Mouse (Mus musculus): ENCODE results near the gene Osbpl9. TPM values are rescaled to one million over a fixed set of nuclear protein-coding genes. Genes with fewer than 3 reads are reported as not detected.
A peak's percentile ranks its signal among the peaks of the same experiment; 100 is the strongest.

Gene Osbpl9
- polyA plus RNA-seq, 1 experiment from 2014 or later: 52.0 TPM

GRCm38 (mm10) chr4:109052282-109052681 lies 149.8 kb downstream of the Osbpl9 start:
- Histone ChIP-seq H3K4me1 (ENCODE audit: control insufficient read depth in 2 of 2, insufficient read depth in 2 of 2, low read length in 2 of 2) (peaks cover 3% of the 10 kb centered on the region in 2 experiments; a peak in 3 of 4 replicates), H3K4me3 (ENCODE audit: control insufficient read depth in 1 of 2, insufficient read depth in 1 of 2, low read depth in 1 of 2, low read length in 2 of 2) (no peak overlapping the region), H3K27ac (replicated peaks in 1 of 2; ENCODE audit: control insufficient read depth in 1 of 2, insufficient read depth in 1 of 2, low read depth in 2 of 2, low read length in 2 of 2) (0 out of 4 replicates have a peak overlapping the region, but pooled peaks of 1 of the 2 experiments have one; percentile 5), H3K9me3 (ENCODE audit: control insufficient read depth, low read length) (no peaks in the 10 kb centered on the region), H3K9ac (ENCODE audit: low read length) (no peak overlapping the region), H3K27me3 (ENCODE audit: control insufficient read depth, insufficient read depth, low read length) (no peaks in the 10 kb centered on the region), H3K36me3 (ENCODE audit: control insufficient read depth, insufficient read depth, low read length) (peaks cover 86% of the 10 kb centered on the region), H3K4me2 (ENCODE audit: low read length) (no peak overlapping the region)
- no peak for ATAC-seq (ENCODE audit: insufficient number of reproducible peaks, insufficient read depth, low FRiP score, low read depth)
- WGBS: 60% methylated on average over 1 of the region's 1 CpGs

DNA sequence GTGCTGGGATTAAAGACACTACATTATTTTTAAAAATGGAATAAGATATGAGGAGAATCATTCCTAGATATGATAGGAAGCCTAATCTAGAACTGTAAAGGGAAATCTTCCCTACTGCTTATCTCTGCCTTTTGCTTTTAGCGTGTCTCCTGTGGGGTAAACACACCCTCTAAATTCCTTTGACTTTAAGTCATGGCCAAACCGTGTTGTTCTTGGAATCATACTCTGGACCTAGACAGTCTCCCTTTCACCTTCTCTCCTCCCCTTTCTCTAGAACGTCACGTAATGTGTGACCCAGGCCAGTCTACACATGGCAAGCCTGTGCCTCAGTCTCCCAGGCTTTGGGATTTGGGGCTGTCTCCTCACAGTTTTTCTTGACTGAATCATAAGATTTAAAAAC lies 153.8 kb downstream of the Osbpl9 start:
- no peak for ATAC-seq (ENCODE audit: insufficient number of reproducible peaks, insufficient read depth, low FRiP score, low read depth)
- peaks cover 3% of the 10 kb centered on the region in 2 experiments; a peak in 3 of 4 replicates for H3K4me1 ChIP-seq (ENCODE audit: control insufficient read depth in 2 of 2, insufficient read depth in 2 of 2, low read length in 2 of 2)
- no peaks in the 10 kb centered on the region for H3K27me3 ChIP-seq (ENCODE audit: control insufficient read depth, insufficient read depth, low read length)
- no peak overlapping the region for H3K4me2 ChIP-seq (ENCODE audit: low read length)
- no peak overlapping the region for H3K9ac ChIP-seq (ENCODE audit: low read length)
- H3K27ac ChIP-seq (replicated peaks in 1 of 2; ENCODE audit: control insufficient read depth in 1 of 2, insufficient read depth in 1 of 2, low read depth in 2 of 2, low read length in 2 of 2): no peak overlapping the region
- 14% methylated on average over 4 of the region's 4 CpGs for WGBS
- H3K4me3 ChIP-seq (ENCODE audit: control insufficient read depth in 1 of 2, insufficient read depth in 1 of 2, low read depth in 1 of 2, low read length in 2 of 2): no peak overlapping the region
- H3K9me3 ChIP-seq (ENCODE audit: control insufficient read depth, low read length): no peaks in the 10 kb centered on the region
- H3K36me3 ChIP-seq (ENCODE audit: control insufficient read depth, insufficient read depth, low read length): peaks cover 79% of the 10 kb centered on the region

DNA sequence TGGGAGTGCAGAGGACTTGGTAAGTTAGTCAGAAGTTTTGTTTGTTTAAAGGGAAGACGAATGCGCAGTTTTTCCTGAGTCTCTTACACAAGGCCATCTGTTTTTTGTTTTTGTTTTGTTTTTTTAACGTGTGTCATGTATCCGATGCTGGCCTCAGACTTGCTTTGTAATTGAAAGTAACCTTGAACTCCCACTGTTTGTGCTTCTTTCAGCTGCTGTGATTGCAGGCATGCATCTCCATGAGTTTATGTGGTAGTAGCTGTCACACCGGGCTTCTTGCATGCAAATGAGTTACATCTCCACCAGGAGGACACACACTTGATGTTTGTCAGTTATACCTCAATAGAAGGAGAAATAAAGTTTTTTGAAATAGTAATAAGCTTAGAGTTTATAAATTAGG lies 158.3 kb downstream of the Osbpl9 start:
- H3K4me1 ChIP-seq (ENCODE audit: control insufficient read depth in 2 of 2, insufficient read depth in 2 of 2, low read length in 2 of 2): peaks cover 6 to 7% of the 10 kb centered on the region in 2 experiments; a peak in 3 of 4 replicates
- H3K9me3 ChIP-seq (ENCODE audit: control insufficient read depth, low read length): no peaks in the 10 kb centered on the region
- no peak overlapping the region for H3K4me2 ChIP-seq (ENCODE audit: low read length)
- peaks cover 82% of the 10 kb centered on the region for H3K36me3 ChIP-seq (ENCODE audit: control insufficient read depth, insufficient read depth, low read length)
- H3K27ac ChIP-seq (replicated peaks in 1 of 2; ENCODE audit: control insufficient read depth in 1 of 2, insufficient read depth in 1 of 2, low read depth in 2 of 2, low read length in 2 of 2): no peak overlapping the region
- no peak overlapping the region for H3K9ac ChIP-seq (ENCODE audit: low read length)
- no peak overlapping the region for H3K4me3 ChIP-seq (ENCODE audit: control insufficient read depth in 1 of 2, insufficient read depth in 1 of 2, low read depth in 1 of 2, low read length in 2 of 2)
- no peak for ATAC-seq (ENCODE audit: insufficient number of reproducible peaks, insufficient read depth, low FRiP score, low read depth)
- 81% methylated on average over 5 of the region's 5 CpGs for WGBS
- H3K27me3 ChIP-seq (ENCODE audit: control insufficient read depth, insufficient read depth, low read length): no peaks in the 10 kb centered on the region

- ATAC-seq (ENCODE audit: insufficient number of reproducible peaks, insufficient read depth, low FRiP score, low read depth): no peak
- Histone ChIP-seq H3K9me3 (ENCODE audit: control insufficient read depth, low read length) (no peaks in the 10 kb centered on the region), H3K36me3 (ENCODE audit: control insufficient read depth, insufficient read depth, low read length) (peaks cover 84% of the 10 kb centered on the region), H3K27ac (replicated peaks in 1 of 2; ENCODE audit: control insufficient read depth in 1 of 2, insufficient read depth in 1 of 2, low read depth in 2 of 2, low read length in 2 of 2) (no peak overlapping the region), H3K4me2 (ENCODE audit: low read length) (no peak overlapping the region), H3K27me3 (ENCODE audit: control insufficient read depth, insufficient read depth, low read length) (no peaks in the 10 kb centered on the region), H3K4me1 (ENCODE audit: control insufficient read depth in 2 of 2, insufficient read depth in 2 of 2, low read length in 2 of 2) (peaks cover 3 to 5% of the 10 kb centered on the region in 2 experiments; a peak in 3 of 4 replicates), H3K4me3 (ENCODE audit: control insufficient read depth in 1 of 2, insufficient read depth in 1 of 2, low read depth in 1 of 2, low read length in 2 of 2) (no peak overlapping the region), H3K9ac (ENCODE audit: low read length) (no peak overlapping the region)
- 53% methylated on average over 5 of the region's 5 CpGs for WGBS
Observed at GRCm38 (mm10) chr4:109043294-109043693, 158.8 kb downstream of the Osbpl9 start.

GRCm38 (mm10) chr4:109042739-109043138 lies 159.3 kb downstream of the Osbpl9 start:
- Histone ChIP-seq H3K9me3 (ENCODE audit: control insufficient read depth, low read length) (no peaks in the 10 kb centered on the region), H3K4me2 (ENCODE audit: low read length) (no peak overlapping the region), H3K27me3 (ENCODE audit: control insufficient read depth, insufficient read depth, low read length) (no peaks in the 10 kb centered on the region), H3K4me3 (ENCODE audit: control insufficient read depth in 1 of 2, insufficient read depth in 1 of 2, low read depth in 1 of 2, low read length in 2 of 2) (no peak overlapping the region), H3K36me3 (ENCODE audit: control insufficient read depth, insufficient read depth, low read length) (peaks cover 85% of the 10 kb centered on the region), H3K27ac (replicated peaks in 1 of 2; ENCODE audit: control insufficient read depth in 1 of 2, insufficient read depth in 1 of 2, low read depth in 2 of 2, low read length in 2 of 2) (no peak overlapping the region; a peak in 1 of 4 replicates), H3K4me1 (ENCODE audit: control insufficient read depth in 2 of 2, insufficient read depth in 2 of 2, low read length in 2 of 2) (peaks cover 3 to 4% of the 10 kb centered on the region in 2 experiments; a peak in 2 of 4 replicates), H3K9ac (ENCODE audit: low read length) (no peak overlapping the region)
- 52% methylated on average over 4 of the region's 4 CpGs for WGBS
- ATAC-seq (ENCODE audit: insufficient number of reproducible peaks, insufficient read depth, low FRiP score, low read depth): 0 out of 2 replicates have a peak, but pooled peaks have one; percentile 13

DNA sequence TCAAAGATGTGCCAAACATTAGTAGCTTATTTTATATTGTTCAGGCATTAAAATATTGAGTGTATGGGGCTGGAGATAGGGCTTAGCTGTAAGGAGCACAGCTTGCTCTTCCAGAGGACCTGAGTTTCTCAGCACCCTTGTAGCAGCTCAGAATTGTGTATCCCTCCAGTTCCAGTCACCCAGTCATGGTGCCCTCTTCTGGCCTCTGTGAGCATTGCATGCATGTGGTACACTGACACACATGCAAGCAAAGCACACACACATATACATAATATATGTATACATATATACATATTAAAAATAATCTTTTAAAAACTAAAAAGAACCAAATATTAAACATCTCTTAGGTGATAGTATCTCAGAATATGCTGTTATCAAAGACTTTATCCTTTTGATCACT lies 165.7 kb downstream of the Osbpl9 start:
- no peak overlapping the region for H3K27ac ChIP-seq (replicated peaks in 1 of 2; ENCODE audit: control insufficient read depth in 1 of 2, insufficient read depth in 1 of 2, low read depth in 2 of 2, low read length in 2 of 2)
- no peak for ATAC-seq (ENCODE audit: insufficient number of reproducible peaks, insufficient read depth, low FRiP score, low read depth)
- peaks cover 67% of the 10 kb centered on the region for H3K36me3 ChIP-seq (ENCODE audit: control insufficient read depth, insufficient read depth, low read length)
- no peaks in the 10 kb centered on the region for H3K4me1 ChIP-seq (ENCODE audit: control insufficient read depth in 2 of 2, insufficient read depth in 2 of 2, low read length in 2 of 2)
- H3K27me3 ChIP-seq (ENCODE audit: control insufficient read depth, insufficient read depth, low read length): no peaks in the 10 kb centered on the region
- H3K9me3 ChIP-seq (ENCODE audit: control insufficient read depth, low read length): no peaks in the 10 kb centered on the region
- no peak overlapping the region for H3K4me3 ChIP-seq (ENCODE audit: control insufficient read depth in 1 of 2, insufficient read depth in 1 of 2, low read depth in 1 of 2, low read length in 2 of 2)
- no peak overlapping the region for H3K9ac ChIP-seq (ENCODE audit: low read length)
- H3K4me2 ChIP-seq (ENCODE audit: low read length): no peak overlapping the region

DNA sequence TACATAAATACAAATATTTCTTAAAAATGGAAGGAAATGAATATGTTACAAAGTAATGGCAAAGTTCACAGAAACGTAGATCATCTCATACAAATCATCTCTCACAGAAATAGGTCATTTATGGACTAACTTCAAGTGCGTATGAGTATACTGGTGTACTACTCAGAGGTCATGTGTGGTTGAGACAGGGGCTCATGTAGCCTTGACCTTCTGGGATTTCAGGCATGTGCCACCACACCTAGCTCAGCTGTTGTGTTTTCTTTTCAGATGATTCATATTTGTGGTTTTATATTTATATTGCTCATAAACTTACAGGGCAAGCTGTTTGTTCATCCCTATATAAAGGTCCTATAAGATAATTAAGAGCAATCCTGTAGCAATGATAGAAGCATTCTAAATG lies 171.8 kb downstream of the Osbpl9 start:
- Histone ChIP-seq H3K36me3 (ENCODE audit: control insufficient read depth, insufficient read depth, low read length) (peaks cover 85% of the 10 kb centered on the region), H3K27ac (replicated peaks in 1 of 2; ENCODE audit: control insufficient read depth in 1 of 2, insufficient read depth in 1 of 2, low read depth in 2 of 2, low read length in 2 of 2) (no peak overlapping the region), H3K4me3 (ENCODE audit: control insufficient read depth in 1 of 2, insufficient read depth in 1 of 2, low read depth in 1 of 2, low read length in 2 of 2) (no peak overlapping the region), H3K4me2 (ENCODE audit: low read length) (no peak overlapping the region), H3K27me3 (ENCODE audit: control insufficient read depth, insufficient read depth, low read length) (no peaks in the 10 kb centered on the region), H3K9me3 (ENCODE audit: control insufficient read depth, low read length) (no peaks in the 10 kb centered on the region), H3K9ac (ENCODE audit: low read length) (no peak overlapping the region), H3K4me1 (ENCODE audit: control insufficient read depth in 2 of 2, insufficient read depth in 2 of 2, low read length in 2 of 2) (no peaks in the 10 kb centered on the region)
- no peak for ATAC-seq (ENCODE audit: insufficient number of reproducible peaks, insufficient read depth, low FRiP score, low read depth)
- 99% methylated on average over 2 of the region's 2 CpGs for WGBS

DNA sequence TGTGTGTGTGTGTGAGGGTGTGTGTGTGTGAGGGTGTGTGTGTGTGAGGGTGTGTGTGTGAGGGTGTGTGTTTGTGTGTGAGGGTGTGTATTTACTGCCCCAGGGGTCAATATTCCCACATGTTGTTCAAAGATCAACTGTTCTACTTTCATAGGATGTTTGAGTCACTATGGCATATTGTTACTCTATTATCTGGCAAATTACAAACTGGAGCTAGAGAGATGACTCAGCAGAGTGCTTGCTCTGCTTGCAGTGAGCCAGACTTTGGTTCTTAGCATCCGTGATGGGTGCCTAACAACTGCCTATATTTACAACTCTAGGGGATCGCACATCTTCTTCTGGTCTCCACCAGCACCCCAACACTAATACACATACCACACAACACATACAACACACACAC lies 172.2 kb downstream of the Osbpl9 start:
- Histone ChIP-seq H3K27me3 (ENCODE audit: control insufficient read depth, insufficient read depth, low read length) (no peaks in the 10 kb centered on the region), H3K9me3 (ENCODE audit: control insufficient read depth, low read length) (no peaks in the 10 kb centered on the region), H3K36me3 (ENCODE audit: control insufficient read depth, insufficient read depth, low read length) (peaks cover 87% of the 10 kb centered on the region), H3K9ac (ENCODE audit: low read length) (no peak overlapping the region), H3K4me2 (ENCODE audit: low read length) (no peak overlapping the region), H3K27ac (replicated peaks in 1 of 2; ENCODE audit: control insufficient read depth in 1 of 2, insufficient read depth in 1 of 2, low read depth in 2 of 2, low read length in 2 of 2) (no peak overlapping the region), H3K4me1 (ENCODE audit: control insufficient read depth in 2 of 2, insufficient read depth in 2 of 2, low read length in 2 of 2) (no peaks in the 10 kb centered on the region), H3K4me3 (ENCODE audit: control insufficient read depth in 1 of 2, insufficient read depth in 1 of 2, low read depth in 1 of 2, low read length in 2 of 2) (no peak overlapping the region)
- 91% methylated on average over 2 of the region's 2 CpGs for WGBS
- no peak for ATAC-seq (ENCODE audit: insufficient number of reproducible peaks, insufficient read depth, low FRiP score, low read depth)
